Mouse (Mus musculus): ENCODE results near the gene Pea15a.
A peak's percentile ranks its signal among the peaks of the same experiment; 100 is the strongest.

DNA sequence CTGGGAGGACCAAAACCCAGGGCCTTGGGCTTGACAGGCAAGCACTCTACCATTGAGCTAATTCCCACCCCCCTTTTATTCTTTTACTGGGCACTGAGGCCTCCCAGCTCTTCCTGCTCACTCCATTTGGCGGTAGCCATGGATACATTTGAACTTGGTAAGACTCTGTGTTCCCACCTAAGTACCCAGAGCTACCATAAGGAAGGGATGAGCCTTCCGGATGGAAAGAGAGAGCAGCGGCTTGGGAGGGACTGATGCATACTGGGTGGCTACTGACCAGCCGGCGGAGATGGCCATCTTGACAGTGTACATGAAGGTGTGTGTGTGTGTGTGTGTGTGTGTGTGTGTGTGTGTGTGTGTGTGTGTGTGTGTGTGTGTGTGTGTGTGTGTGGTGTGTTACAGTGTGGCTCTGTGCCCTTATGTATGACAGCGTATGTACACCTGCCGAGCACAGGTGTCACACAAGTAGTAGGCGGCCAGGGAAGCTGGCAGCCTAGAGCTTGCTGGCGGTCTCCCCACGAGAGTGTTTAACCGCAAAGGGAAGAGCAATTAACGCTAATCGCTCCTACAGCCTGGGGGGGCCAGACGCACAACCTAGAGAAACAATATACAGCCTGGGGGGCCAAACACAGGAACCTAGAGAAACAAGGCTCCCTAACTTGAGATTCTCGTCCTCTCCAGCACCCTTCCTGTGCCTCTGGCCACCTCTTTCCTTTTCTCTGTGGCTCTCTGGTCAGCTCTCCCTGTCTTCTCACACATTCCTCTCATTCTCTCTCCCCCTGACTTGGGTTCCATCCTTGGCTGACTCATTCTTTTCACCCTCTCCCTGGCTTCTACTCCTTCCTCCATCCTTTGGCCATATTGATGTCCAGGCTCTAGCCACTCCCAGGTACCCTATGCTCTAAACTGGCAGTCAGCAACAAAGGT is 1.5 kb downstream of the Pea15a start:
- TF ChIP-seq POLR2A (IDR thresholded peaks at IDR 0.05; ENCODE audit: insufficient read length, low read depth), result no peak
- no peak for TF ChIP-seq POLR2AphosphoS2 (IDR thresholded peaks at IDR 0.05; ENCODE audit: insufficient read length, low read depth)
- TF ChIP-seq USF1 (IDR thresholded peaks at IDR 0.05; ENCODE audit: low read depth), result no peak
- no peak for TF ChIP-seq E2F4 (IDR thresholded peaks at IDR 0.05; ENCODE audit: insufficient read depth)
- TF ChIP-seq TCF12 (IDR thresholded peaks at IDR 0.05; ENCODE audit: insufficient read depth, poor library complexity, severe bottlenecking), result no peak
- TF ChIP-seq MYOD1 (IDR thresholded peaks at IDR 0.05; ENCODE audit: control insufficient read depth in 1 of 3, insufficient read length in 2 of 3, low read depth in 2 of 3), result peak in 2 of 3 experiments; percentile 44 to 69
- TF ChIP-seq REST (IDR thresholded peaks at IDR 0.05; ENCODE audit: insufficient read depth, insufficient read length), result no peak
- TF ChIP-seq TCF3 (IDR thresholded peaks at IDR 0.05; ENCODE audit: insufficient read length, low read depth), result no peak
- TF ChIP-seq MAX (IDR thresholded peaks at IDR 0.05; ENCODE audit: low read depth), result no peak
- peak in 1 of 3 experiments; percentile 33 for TF ChIP-seq MYOG (IDR thresholded peaks at IDR 0.05; ENCODE audit: control insufficient read depth in 1 of 3, insufficient read depth in 1 of 3, insufficient read length in 2 of 3, low read depth in 2 of 3)
- no peak for TF ChIP-seq CEBPB (IDR thresholded peaks at IDR 0.05; ENCODE audit: insufficient read depth, poor library complexity, severe bottlenecking)
